Mouse (Mus musculus) stomach, embryonic 14.5 days (tissue): ENCODE measurements around the gene Epb41l2. TPM values are rescaled to one million over a fixed set of nuclear protein-coding genes. Genes with fewer than 3 reads are reported as not detected.

Source experiments
- ATAC-seq: fragments of 200-750 bp; cut with Nextera tagmentation; 2 replicates; pipeline ENCODE4 v1.8.0; 2017; ENCODE audit warnings: low read depth, moderate TSS enrichment; ENCODE audit not compliant: insufficient number of reproducible peaks, insufficient read depth, low FRiP score
- H3K27ac ChIP-seq: fragments of 300-500 bp; sonication (generic); 2 replicates; pipeline ENCODE4 v1.5.1; 2014; ENCODE audit warnings: mild to moderate bottlenecking, low read length, moderate library complexity, mixed read lengths
- H3K27me3 ChIP-seq: fragments of 300-500 bp; sonication (generic); 2 replicates; pipeline ENCODE4 v1.6.1; 2014; ENCODE audit warnings: low read length, control low read depth, mixed read lengths; ENCODE audit not compliant: control insufficient read depth, insufficient read depth
- H3K36me3 ChIP-seq: fragments of 300-500 bp; sonication (generic); 2 replicates; pipeline ENCODE4 v1.6.1; 2014; ENCODE audit warnings: mild to moderate bottlenecking, control low read depth, low read length, moderate library complexity, mixed read lengths; ENCODE audit not compliant: control insufficient read depth, insufficient read depth
- H3K4me1 ChIP-seq: fragments of 300-500 bp; sonication (generic); 2 replicates; pipeline ENCODE4 v1.6.1; 2014; ENCODE audit warnings: low read length, control low read depth, mixed read lengths; ENCODE audit not compliant: control insufficient read depth, insufficient read depth
- H3K4me2 ChIP-seq: fragments of 300-500 bp; sonication (generic); replicated peaks from 2 replicates; pipeline ENCODE4 v1.6.1; 2014; ENCODE audit warnings: low read depth, low read length, control low read depth
- H3K4me3 ChIP-seq: fragments of 300-500 bp; sonication (generic); 2 replicates; pipeline ENCODE4 v1.5.1; 2014; ENCODE audit warnings: low read depth, low read length, control low read depth
- H3K9ac ChIP-seq: fragments of 300-500 bp; sonication (generic); replicated peaks from 2 replicates; pipeline ENCODE4 v1.6.1; 2014; ENCODE audit warnings: low read depth, mild to moderate bottlenecking, control low read depth, low read length, moderate library complexity, mixed read lengths
- H3K9me3 ChIP-seq: fragments of 300-500 bp; sonication (generic); 2 replicates; pipeline ENCODE4 v1.6.1; 2016; ENCODE audit warnings: low read depth, low read length, control low read depth; ENCODE audit not compliant: control insufficient read depth
- WGBS: fragments of 180-500 bp; shearing (Covaris S2); extraction: QIAGEN DNeasy Blood & Tissue Kit; methylation state at CpG from one replicate; pipeline ENCODE4 v1.1.7; 2014; 5-methylcytosine and 5-hydroxymethylcytosine counted together
- polyA plus RNA-seq: library from polyadenylated mRNA; unstranded; fragments of >200 nt; fragmentation: Nextera tagmentation; extraction: Ambion mirVana; gene quantifications from 2 replicates; pipeline ENCODE4 v1.2.1, GENCODE M21; 2014

Gene Epb41l2
- polyA plus RNA-seq, 1 experiment from 2014 or later: 65.3 TPM

DNA sequence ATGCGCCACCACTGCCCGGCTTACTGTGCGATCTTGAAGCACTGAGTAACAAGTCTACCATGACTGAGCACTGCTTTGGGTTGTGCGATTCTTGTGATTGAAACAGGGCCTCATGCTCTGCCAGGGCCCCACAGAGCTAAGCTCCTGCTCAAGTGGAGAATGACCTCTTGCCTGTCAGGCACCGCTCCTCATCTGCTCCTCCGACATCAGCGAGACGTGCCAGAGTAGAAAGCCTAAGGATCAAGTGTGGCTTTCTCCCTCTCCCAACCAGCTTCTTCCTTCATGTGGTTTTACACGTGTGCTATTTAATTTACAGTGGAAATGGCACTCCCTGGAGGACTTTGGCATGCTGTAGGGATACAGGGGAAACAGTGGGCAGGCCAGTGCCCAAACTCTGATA, 10.1 kb downstream of the Epb41l2 start:
- no peak for ATAC-seq
- no peak overlapping the region for H3K9ac ChIP-seq
- H3K27ac ChIP-seq: no peak overlapping the region
- no peaks in the 10 kb centered on the region for H3K36me3 ChIP-seq
- H3K4me3 ChIP-seq: no peak overlapping the region
- no peaks in the 10 kb centered on the region for H3K27me3 ChIP-seq
- H3K4me2 ChIP-seq: no peak overlapping the region
- no peaks in the 10 kb centered on the region for H3K9me3 ChIP-seq
- WGBS: 86% methylated on average over 9 of the region's 9 CpGs
- peaks cover 24% of the 10 kb centered on the region; the same call in 1 of the 2 replicates for H3K4me1 ChIP-seq

DNA sequence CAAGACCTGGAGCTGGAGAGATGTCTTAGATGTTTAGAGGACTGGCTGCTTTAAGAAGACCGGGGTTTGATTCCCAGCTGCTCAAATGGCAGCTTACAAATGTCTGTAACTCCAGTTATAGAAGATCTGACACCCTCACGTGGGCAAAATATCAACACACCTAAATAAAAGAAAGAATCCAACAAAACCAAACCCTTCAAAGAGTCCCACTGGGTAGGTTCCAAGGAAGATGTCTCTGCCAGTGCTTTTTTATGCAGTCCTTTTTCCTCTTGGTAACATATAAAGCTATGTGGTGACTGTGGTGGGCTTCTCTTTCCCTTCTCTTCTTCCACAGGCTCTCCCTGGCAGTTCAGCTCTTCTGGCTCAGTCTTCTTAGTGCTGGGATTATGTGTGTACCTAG, 11.7 kb downstream of the Epb41l2 start:
- Histone ChIP-seq H3K4me2 (0 out of 2 replicates have a peak overlapping the region, but pooled peaks have one; percentile 8), H3K4me1 (peaks cover 24% of the 10 kb centered on the region; the same call in 1 of the 2 replicates)
- WGBS: 49% methylated on average over 2 of the region's 2 CpGs

DNA sequence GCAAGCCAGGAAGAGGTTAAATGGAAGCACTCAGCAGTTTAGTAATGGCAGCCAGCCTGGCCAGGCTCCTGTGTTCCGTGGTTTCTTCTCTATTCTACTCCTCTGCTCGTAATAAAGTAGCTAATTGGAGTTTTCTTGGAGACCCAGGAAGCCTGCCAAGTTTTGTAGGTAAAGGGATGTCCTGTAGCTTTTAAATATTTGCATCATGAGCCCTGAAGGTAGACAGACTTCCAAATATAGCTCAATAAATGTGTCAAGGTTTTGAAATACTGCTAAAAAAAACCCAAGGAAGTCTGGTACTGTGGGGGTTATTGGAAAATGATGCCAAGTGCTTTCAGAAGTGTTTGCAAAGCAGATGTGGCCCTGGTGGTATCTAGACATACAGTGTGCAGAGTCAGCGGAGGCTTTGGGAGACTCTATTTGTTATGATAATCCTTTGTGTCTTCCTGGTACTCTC, 12.3 kb downstream of the Epb41l2 start:
- H3K9me3 ChIP-seq: no peaks in the 10 kb centered on the region
- no peaks in the 10 kb centered on the region for H3K36me3 ChIP-seq
- H3K4me3 ChIP-seq: no peak overlapping the region
- no peaks in the 10 kb centered on the region for H3K27me3 ChIP-seq
- H3K4me1 ChIP-seq: peaks cover 24% of the 10 kb centered on the region; the same call in 1 of the 2 replicates
- peak overlapping the region; percentile 40; the same call in 1 of the 2 replicates for H3K27ac ChIP-seq
- H3K9ac ChIP-seq: no peak overlapping the region
- no peak overlapping the region for H3K4me2 ChIP-seq
- WGBS: 10% methylated on average over 3 of the region's 3 CpGs
- peak; percentile 58; the same call in 1 of the 2 replicates for ATAC-seq

More for the DNA sequence above, 11.7 kb downstream of the Epb41l2 start:
- H3K9me3 ChIP-seq: no peaks in the 10 kb centered on the region
- H3K4me3 ChIP-seq: no peak overlapping the region
- H3K36me3 ChIP-seq: no peaks in the 10 kb centered on the region
- H3K9ac ChIP-seq: no peak overlapping the region
- no peak for ATAC-seq
- peak overlapping the region; percentile 45 for H3K27ac ChIP-seq
- H3K27me3 ChIP-seq: no peaks in the 10 kb centered on the region

DNA sequence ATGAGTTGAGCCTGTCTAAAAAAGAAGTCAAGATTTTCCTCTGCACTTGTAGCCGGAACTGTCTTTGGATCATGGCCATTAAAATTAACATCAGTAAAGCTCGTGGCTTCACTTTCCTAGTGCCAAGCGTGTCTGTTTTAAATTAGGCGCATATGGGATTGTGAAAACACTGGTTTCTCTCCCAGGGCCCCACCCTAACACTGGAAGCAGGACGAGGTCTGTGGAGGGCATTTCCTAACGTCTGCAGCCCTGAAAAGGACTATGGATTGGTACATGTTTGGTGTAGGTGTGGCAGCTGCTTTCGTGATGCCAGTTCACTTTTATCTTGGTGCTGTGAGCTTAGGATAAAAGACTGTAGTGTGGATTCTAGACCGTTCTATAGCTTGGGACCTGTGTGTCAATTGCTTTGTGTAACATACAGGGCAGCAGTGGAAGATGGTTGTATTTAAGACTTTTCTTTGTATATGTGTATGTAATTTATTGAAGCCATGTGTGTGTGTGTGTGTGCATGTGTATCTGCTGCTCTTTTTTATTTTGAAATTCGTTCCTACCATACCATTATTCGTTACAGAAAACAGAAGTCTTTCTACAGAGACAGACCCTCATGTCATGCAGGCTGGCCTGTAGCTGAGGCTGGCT, 13.0 kb downstream of the Epb41l2 start:
- no peak overlapping the region for H3K27ac ChIP-seq

DNA sequence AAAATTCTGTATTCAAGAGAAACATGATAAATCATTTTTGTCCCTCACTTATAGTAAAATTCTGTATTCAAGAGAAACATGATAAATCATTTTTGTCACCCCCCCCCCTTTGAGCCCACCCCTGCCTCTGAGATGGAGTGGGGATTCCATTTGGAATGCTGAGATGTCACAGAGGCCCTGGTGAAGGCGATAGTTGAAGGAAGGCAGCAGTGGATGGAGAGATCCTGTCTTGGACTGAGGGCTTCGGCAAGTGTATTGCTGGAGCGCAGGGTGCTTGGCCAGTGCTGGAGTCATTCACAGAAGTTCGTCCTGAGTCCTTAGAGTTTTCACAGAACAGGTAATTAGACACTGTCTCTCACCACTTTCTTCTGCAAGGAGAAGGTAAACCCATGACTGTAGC, 15.4 kb downstream of the Epb41l2 start:
- no peaks in the 10 kb centered on the region for H3K36me3 ChIP-seq
- no peak overlapping the region for H3K9ac ChIP-seq
- no peak overlapping the region for H3K4me3 ChIP-seq
- peaks cover 18% of the 10 kb centered on the region; the same call in 1 of the 2 replicates for H3K4me1 ChIP-seq
- ATAC-seq: no peak
- H3K4me2 ChIP-seq: no peak overlapping the region
- no peaks in the 10 kb centered on the region for H3K27me3 ChIP-seq
- H3K9me3 ChIP-seq: no peaks in the 10 kb centered on the region
- no peak overlapping the region for H3K27ac ChIP-seq
- WGBS: 79% methylated on average over 4 of the region's 4 CpGs

More for the DNA sequence above, 13.0 kb downstream of the Epb41l2 start:
- ATAC-seq: no peak
- H3K27me3 ChIP-seq: no peaks in the 10 kb centered on the region
- H3K4me2 ChIP-seq: no peak overlapping the region
- H3K9me3 ChIP-seq: no peaks in the 10 kb centered on the region
- H3K4me3 ChIP-seq: no peak overlapping the region
- no peaks in the 10 kb centered on the region for H3K36me3 ChIP-seq
- H3K9ac ChIP-seq: no peak overlapping the region
- peaks cover 24% of the 10 kb centered on the region; the same call in 1 of the 2 replicates for H3K4me1 ChIP-seq
- WGBS: 40% methylated on average over 10 of the region's 10 CpGs

DNA sequence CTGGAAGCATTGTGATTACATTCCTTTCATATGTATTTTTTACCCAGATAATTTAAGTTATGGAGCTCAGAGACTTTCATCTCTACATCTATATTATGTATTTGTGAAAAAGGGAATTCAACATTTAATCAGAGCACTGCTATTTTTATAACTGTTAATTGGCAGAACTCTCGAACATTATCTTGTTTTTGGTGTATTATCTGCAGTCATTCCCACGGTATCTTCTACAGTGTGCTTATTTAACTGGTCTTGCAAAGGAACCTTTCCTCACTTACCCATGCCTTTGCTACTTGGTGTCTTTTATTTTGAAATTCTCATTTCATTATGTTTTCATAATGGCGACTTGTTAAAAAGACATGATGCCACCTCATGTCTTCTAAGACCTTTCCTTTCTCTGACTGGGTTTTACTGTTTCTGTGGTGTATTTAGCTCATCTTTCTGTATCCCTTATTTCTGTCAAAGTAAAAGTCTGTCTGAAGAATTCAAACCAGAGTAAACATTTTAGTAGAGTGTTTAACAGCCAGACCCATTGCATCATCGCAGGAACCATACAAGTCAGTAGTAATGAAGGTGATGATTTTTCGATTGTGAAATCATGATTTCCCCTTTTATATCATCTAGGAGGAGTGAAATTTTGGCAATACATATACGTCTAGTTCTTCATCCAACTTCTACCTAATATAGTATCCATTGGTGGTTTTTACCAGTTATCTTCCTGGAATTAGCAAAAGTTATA, 21.3 kb downstream of the Epb41l2 start:
- no peak overlapping the region for H3K4me3 ChIP-seq
- 0 out of 2 replicates have a peak, but pooled peaks cover 5% of the 10 kb centered on the region for H3K4me1 ChIP-seq
- WGBS: 83% methylated on average over 6 of the region's 6 CpGs
- H3K27me3 ChIP-seq: no peaks in the 10 kb centered on the region
- ATAC-seq: no peak
- H3K9ac ChIP-seq: no peak overlapping the region
- no peaks in the 10 kb centered on the region for H3K9me3 ChIP-seq
- H3K36me3 ChIP-seq: no peaks in the 10 kb centered on the region
- no peak overlapping the region for H3K4me2 ChIP-seq
- no peak overlapping the region for H3K27ac ChIP-seq

DNA sequence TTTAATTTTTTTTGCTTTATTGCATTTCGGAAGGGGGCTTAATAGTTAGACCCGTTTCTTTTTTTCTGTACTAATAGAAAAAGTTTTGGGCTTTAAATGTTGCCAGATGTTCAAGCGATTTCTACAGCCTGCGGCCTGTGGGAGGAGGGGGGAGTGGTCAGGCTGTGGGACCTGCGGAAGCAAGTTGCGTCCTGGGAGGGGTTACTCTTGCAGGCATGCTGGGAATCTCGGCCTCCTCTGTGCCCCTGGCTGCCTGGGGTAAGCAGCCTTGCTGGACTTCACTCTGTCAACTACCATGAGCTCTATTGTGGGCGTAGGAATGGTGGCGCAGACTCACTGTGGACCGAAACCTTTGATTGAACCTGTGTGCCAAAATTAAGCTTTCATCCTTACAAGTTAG, 22.4 kb downstream of the Epb41l2 start:
- H3K27ac ChIP-seq: no peak overlapping the region
- 61% methylated on average over 10 of the region's 10 CpGs for WGBS
- no peak overlapping the region for H3K4me2 ChIP-seq

DNA sequence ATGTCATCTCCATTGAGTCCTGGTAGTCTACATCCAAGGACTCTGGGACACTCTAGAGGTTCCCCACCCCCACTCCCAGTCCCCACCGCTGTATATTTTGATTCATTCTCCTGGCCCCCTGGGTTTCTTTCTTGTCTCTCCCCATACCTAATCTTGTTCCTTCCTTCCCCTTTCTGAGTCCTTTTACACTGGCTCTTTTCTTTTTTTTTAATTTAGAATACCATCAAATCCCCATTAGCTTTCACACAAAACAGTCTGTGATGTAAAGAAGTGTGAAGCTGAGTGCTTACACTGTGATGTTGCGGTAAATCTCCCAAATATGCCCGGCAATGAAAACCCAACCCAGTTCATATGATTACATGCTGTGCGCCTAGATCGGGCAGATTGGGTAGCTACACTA, 23.6 kb downstream of the Epb41l2 start:
- no peak overlapping the region for H3K4me2 ChIP-seq
- no peak overlapping the region for H3K9ac ChIP-seq
- no peak overlapping the region for H3K4me3 ChIP-seq
- no peak for ATAC-seq
- H3K36me3 ChIP-seq: no peaks in the 10 kb centered on the region
- no peak overlapping the region for H3K27ac ChIP-seq
- H3K4me1 ChIP-seq: peaks cover 19% of the 10 kb centered on the region; the same call in 1 of the 2 replicates
- no peaks in the 10 kb centered on the region for H3K9me3 ChIP-seq
- WGBS: 79% methylated on average over 5 of the region's 5 CpGs
- H3K27me3 ChIP-seq: no peaks in the 10 kb centered on the region

More for the DNA sequence above, 22.4 kb downstream of the Epb41l2 start:
- H3K36me3 ChIP-seq: no peaks in the 10 kb centered on the region
- ATAC-seq: no peak
- no peaks in the 10 kb centered on the region for H3K27me3 ChIP-seq
- no peak overlapping the region for H3K9ac ChIP-seq
- no peak overlapping the region for H3K4me3 ChIP-seq
- peaks cover 13% of the 10 kb centered on the region; the same call in 1 of the 2 replicates for H3K4me1 ChIP-seq
- H3K9me3 ChIP-seq: no peaks in the 10 kb centered on the region
